Mouse (Mus musculus) midbrain, embryonic 11.5 days (tissue): ENCODE measurements around the gene Gpr89. TPM values are rescaled to one million over a fixed set of nuclear protein-coding genes. Genes with fewer than 3 reads are reported as not detected.

ENCODE experiments used
- ATAC-seq: fragments of 200-750 bp; cut with Nextera tagmentation; 2 replicates; pipeline ENCODE4 v1.8.0; 2017; ENCODE audit warnings: moderate TSS enrichment, moderate library complexity; ENCODE audit not compliant: low FRiP score
- DNase-seq: peaks from one replicate; pipeline ENCODE4 v3.0.0; 2015; ENCODE audit warnings: low spot score; ENCODE audit errors: missing footprints
- H3K27ac ChIP-seq: fragments of 300-500 bp; sonication (generic); 2 replicates; pipeline ENCODE4 v1.5.1; 2014; ENCODE audit warnings: low read depth, low read length
- H3K27me3 ChIP-seq: fragments of 300-500 bp; sonication (generic); 2 replicates; pipeline ENCODE4 v1.6.1; 2014; ENCODE audit warnings: mild to moderate bottlenecking, low read length, moderate library complexity, mixed read lengths; ENCODE audit not compliant: control insufficient read depth, insufficient read depth
- H3K36me3 ChIP-seq: fragments of 300-500 bp; sonication (generic); 2 replicates; pipeline ENCODE4 v1.6.1; 2014; ENCODE audit warnings: mild to moderate bottlenecking, low read length, moderate library complexity, mixed read lengths; ENCODE audit not compliant: control insufficient read depth, insufficient read depth
- H3K4me1 ChIP-seq: fragments of 300-500 bp; sonication (generic); 2 replicates; pipeline ENCODE4 v1.6.1; 2014; ENCODE audit warnings: low read length; ENCODE audit not compliant: control insufficient read depth, insufficient read depth
- H3K4me2 ChIP-seq: fragments of 300-500 bp; sonication (generic); 2 replicates; pipeline ENCODE4 v1.6.1; 2014; ENCODE audit warnings: mild to moderate bottlenecking, moderate library complexity
- H3K4me3 ChIP-seq: fragments of 300-500 bp; sonication (generic); 2 replicates; pipeline ENCODE4 v1.5.1; 2014; ENCODE audit warnings: low read depth, low read length
- H3K9ac ChIP-seq: fragments of 300-500 bp; sonication (generic); 2 replicates; pipeline ENCODE4 v1.6.1; 2014; ENCODE audit warnings: low read length
- H3K9me3 ChIP-seq: fragments of 300-500 bp; sonication (generic); 2 replicates; pipeline ENCODE4 v1.6.1; 2016; ENCODE audit warnings: low read length; ENCODE audit not compliant: control insufficient read depth
- WGBS: fragments of 180-500 bp; shearing (Covaris S2); extraction: QIAGEN DNeasy Blood & Tissue Kit; methylation state at CpG from one replicate; pipeline ENCODE4 v1.1.7; 2014; 5-methylcytosine and 5-hydroxymethylcytosine counted together
- polyA plus RNA-seq: library from polyadenylated mRNA; unstranded; fragments of >200 nt; fragmentation: Nextera tagmentation; extraction: Ambion mirVana; gene quantifications from 2 replicates; pipeline ENCODE4 v1.2.1, GENCODE M21; 2014

The Gpr89 gene
- polyA plus RNA-seq, 1 experiment from 2014 or later, result 40.3 TPM

DNA sequence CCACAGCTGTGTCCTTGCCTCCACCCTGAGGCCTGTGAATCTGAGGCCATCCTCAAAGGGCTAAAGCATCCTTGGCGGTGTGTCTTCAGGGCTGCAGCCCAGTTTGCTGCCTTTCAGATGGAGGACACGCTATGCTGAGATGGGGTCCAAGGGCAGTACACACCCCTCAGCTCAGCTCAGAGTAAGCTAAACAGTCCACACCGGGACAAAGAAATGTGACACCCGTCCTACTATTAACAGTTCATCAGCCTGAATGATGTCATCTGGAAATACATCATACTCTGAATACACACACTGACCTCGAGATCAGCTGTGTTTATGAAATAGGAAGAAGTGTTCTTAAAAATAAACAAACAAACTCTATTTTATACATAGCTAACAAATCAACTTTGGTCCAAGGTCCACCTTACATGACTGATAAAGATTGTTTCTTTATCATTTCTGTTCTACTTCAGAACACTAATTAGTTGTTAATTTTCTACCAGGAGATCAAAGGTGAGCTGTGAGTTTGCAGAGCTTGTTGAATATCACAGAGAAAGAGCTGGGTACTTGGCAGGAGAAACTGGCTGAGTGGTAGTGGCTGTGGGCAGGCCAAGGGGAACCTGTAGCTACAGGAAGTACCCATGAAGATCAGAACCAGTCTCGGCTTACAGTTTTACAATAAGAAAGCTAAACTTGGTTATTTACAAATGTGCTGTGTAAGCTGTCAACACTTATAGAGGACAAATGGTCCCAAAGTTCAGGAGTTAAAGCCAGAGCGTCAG, 30.2 kb downstream of the Gpr89 start:
- Histone ChIP-seq H3K9me3 (no peaks in the 10 kb centered on the region), H3K4me1 (no peaks in the 10 kb centered on the region), H3K4me2 (no peak overlapping the region), H3K27me3 (no peaks in the 10 kb centered on the region), H3K36me3 (peaks cover 5% of the 10 kb centered on the region; the same call in 1 of the 2 replicates), H3K4me3 (no peak overlapping the region), H3K9ac (no peak overlapping the region), H3K27ac (no peak overlapping the region)
- 90% methylated on average over 7 of the region's 7 CpGs for WGBS
- no peak for ATAC-seq
- DNase-seq, result no peak

DNA sequence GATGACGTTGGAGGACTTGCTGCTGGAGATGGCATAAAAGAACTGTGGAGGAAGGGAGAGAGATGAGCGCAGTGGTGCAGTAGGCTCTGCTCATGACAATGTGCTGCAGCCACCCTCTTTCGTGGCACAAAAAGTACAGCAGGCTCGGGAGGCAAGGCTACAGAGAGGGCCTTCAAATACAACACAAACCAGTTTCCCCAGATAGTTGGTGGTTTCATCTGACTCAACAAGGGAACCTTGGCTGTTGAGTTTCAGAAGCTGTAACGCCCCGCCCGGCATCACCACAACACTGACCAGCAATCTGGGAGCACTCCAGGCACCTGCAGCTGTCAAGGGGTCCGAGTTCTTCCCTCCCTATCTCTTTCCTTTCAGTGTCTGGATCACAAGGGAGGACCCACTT, 32.6 kb downstream of the Gpr89 start:
- H3K4me2 ChIP-seq, result no peak overlapping the region
- no peaks in the 10 kb centered on the region for H3K27me3 ChIP-seq
- H3K9me3 ChIP-seq, result no peaks in the 10 kb centered on the region
- H3K4me1 ChIP-seq, result no peaks in the 10 kb centered on the region
- H3K27ac ChIP-seq, result no peak overlapping the region
- WGBS, result 87% methylated on average over 8 of the region's 8 CpGs
- peaks cover 7% of the 10 kb centered on the region; the same call in 1 of the 2 replicates for H3K36me3 ChIP-seq
- ATAC-seq, result no peak
- no peak overlapping the region for H3K9ac ChIP-seq
- no peak overlapping the region for H3K4me3 ChIP-seq
- no peak for DNase-seq

DNA sequence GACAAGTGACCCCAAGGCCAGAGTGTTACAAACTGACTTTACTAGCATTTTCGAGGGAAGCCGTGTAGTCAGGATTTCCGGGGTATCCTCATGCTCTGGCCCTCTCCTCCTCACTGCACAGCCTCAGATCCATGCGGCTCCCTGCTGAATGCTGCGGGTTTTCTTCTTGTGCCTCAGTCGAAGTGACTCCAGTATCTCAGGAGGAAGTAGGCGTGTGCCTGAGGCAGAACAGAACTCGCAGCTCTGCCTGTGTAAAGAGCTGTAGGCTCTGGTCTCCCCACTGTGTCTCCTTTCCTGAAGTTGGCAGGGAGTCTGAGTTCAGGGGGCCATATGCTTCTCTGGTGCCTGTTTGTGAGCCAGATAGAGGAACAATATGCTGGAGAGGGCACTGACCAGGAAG, 34.1 kb downstream of the Gpr89 start:
- WGBS, result 89% methylated on average over 8 of the region's 8 CpGs
- peaks cover 7% of the 10 kb centered on the region; the same call in 1 of the 2 replicates for H3K36me3 ChIP-seq
- H3K9me3 ChIP-seq, result no peaks in the 10 kb centered on the region
- no peaks in the 10 kb centered on the region for H3K27me3 ChIP-seq
- no peak for DNase-seq
- no peak for ATAC-seq
- H3K9ac ChIP-seq, result no peak overlapping the region
- H3K4me2 ChIP-seq, result no peak overlapping the region
- H3K27ac ChIP-seq, result no peak overlapping the region
- no peaks in the 10 kb centered on the region for H3K4me1 ChIP-seq
- H3K4me3 ChIP-seq, result no peak overlapping the region

DNA sequence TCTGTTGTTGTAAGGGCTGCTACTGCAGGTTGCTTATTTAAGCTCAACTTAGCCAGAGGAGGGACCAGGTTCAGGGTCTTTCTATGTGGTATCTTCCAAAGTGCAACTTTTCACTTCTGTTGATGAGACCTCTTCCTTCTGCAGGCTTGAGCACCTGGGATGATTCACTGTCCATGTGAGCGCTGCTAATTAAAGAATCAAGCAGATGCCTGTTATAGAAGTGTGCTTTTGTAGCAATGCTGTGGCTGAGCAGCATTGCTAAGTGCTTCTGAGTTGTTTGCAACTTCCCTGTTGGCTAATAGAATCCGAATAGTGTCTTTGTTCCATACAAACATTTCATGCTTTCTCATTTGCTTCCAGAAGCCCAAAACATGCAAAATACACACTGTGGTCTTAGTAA, 34.9 kb downstream of the Gpr89 start:
- 91% methylated on average over 2 of the region's 2 CpGs for WGBS

DNA sequence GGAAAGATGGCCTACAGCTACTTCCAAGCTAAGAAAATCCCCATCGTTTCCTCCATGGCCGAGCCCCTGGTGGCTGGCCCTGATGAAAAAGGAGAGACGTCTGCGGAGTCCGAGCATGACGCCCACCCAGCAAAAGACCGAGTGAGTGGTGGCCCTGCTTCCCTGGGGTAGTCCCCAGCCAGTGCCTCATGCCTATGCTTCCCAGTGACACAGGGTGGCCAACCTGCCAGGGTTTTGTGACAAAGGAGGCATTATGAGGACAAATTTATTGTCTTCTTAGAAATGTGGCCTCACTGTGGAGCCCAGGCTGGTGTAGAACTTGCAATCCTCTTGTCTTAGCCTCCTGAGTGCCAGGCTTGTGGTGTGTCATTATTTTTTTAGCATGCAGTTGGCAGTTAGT, 36.1 kb downstream of the Gpr89 start:
- no peak overlapping the region for H3K9ac ChIP-seq
- H3K36me3 ChIP-seq, result peaks cover 7% of the 10 kb centered on the region; the same call in 1 of the 2 replicates
- H3K4me1 ChIP-seq, result no peaks in the 10 kb centered on the region
- H3K27ac ChIP-seq, result no peak overlapping the region
- DNase-seq, result no peak
- no peak overlapping the region for H3K4me2 ChIP-seq
- no peak overlapping the region for H3K4me3 ChIP-seq
- ATAC-seq, result no peak
- no peaks in the 10 kb centered on the region for H3K27me3 ChIP-seq
- no peaks in the 10 kb centered on the region for H3K9me3 ChIP-seq
- 92% methylated on average over 7 of the region's 7 CpGs for WGBS

More for the DNA sequence above, 34.9 kb downstream of the Gpr89 start:
- Histone ChIP-seq H3K9ac (no peak overlapping the region), H3K27me3 (no peaks in the 10 kb centered on the region), H3K9me3 (no peaks in the 10 kb centered on the region), H3K4me3 (no peak overlapping the region), H3K27ac (no peak overlapping the region), H3K4me1 (no peaks in the 10 kb centered on the region), H3K36me3 (peaks cover 7% of the 10 kb centered on the region; the same call in 1 of the 2 replicates), H3K4me2 (no peak overlapping the region)
- DNase-seq (no peak), ATAC-seq (no peak)

DNA sequence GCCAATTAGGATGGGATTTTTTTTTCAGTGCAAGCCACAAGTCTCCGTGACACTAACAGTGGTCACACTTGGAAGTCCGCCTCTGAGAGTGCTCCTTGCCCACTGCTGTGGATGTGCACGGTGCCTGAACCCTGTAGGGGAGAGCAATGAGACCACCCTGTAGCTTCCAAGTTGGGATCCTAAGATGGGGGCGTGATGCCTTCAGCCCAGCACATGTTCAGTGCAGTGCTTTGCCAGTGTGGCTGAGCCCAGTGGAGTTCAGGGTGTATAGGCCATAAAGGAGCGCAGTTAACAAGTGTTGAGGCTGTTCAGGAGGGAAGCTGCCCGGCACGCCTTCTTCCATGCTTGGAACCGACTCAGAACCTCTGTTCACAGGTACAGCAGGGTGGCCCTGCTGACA, 36.6 kb downstream of the Gpr89 start:
- no peaks in the 10 kb centered on the region for H3K27me3 ChIP-seq
- no peak overlapping the region for H3K4me2 ChIP-seq
- ATAC-seq, result no peak
- H3K27ac ChIP-seq, result no peak overlapping the region
- no peak for DNase-seq
- H3K9ac ChIP-seq, result no peak overlapping the region
- H3K4me1 ChIP-seq, result no peaks in the 10 kb centered on the region
- no peaks in the 10 kb centered on the region for H3K9me3 ChIP-seq
- WGBS, result 94% methylated on average over 8 of the region's 8 CpGs
- H3K36me3 ChIP-seq, result peaks cover 7% of the 10 kb centered on the region; the same call in 1 of the 2 replicates
- no peak overlapping the region for H3K4me3 ChIP-seq

DNA sequence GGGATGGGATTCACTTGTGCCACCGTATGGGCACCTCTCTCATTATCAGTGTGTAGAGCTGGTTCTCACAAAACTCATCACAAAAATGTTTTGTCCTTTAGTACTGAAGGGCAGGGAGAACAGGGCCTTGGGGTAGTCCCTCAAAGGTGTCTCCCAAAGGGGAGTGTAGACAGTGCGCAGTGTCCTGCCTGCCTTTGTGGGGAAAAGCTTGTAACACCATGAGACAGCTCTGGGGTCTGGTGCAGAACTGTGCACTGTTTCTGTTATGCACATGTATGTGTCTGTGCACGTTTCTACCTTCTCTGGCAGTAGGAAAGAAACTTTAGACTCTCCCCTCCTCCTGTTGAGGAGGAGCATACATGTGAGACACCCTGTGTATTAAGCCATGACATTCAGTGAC, 37.3 kb downstream of the Gpr89 start:
- WGBS, result 94% methylated on average over 3 of the region's 3 CpGs
- H3K27ac ChIP-seq, result no peak overlapping the region
- H3K9ac ChIP-seq, result no peak overlapping the region
- no peaks in the 10 kb centered on the region for H3K9me3 ChIP-seq
- ATAC-seq (no peak), DNase-seq (no peak)
- no peaks in the 10 kb centered on the region for H3K4me1 ChIP-seq
- H3K4me3 ChIP-seq, result no peak overlapping the region
- H3K4me2 ChIP-seq, result no peak overlapping the region
- peaks cover 5% of the 10 kb centered on the region; the same call in 1 of the 2 replicates for H3K36me3 ChIP-seq
- no peaks in the 10 kb centered on the region for H3K27me3 ChIP-seq

DNA sequence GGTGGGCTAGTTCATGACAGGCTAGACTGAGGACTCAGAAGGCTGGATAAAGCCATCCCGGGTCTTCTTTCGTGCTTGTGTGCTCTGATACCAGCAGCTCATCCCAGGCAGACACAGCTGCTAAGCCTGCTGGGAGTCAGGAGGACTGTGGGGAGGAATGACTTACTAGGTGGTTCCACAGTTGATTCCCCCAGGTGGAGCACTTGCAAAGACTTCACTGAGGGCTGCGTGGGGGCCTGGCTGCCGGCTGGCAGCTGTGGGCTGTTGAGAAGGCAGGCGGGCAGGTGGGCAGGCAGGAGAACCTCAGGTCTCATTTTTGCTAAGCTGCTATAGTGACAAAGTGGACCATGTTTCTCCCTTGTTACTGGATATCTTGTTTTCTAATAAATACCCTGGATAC, 44.6 kb downstream of the Gpr89 start:
- H3K4me2 ChIP-seq, result no peak overlapping the region
- H3K36me3 ChIP-seq, result no peaks in the 10 kb centered on the region
- no peaks in the 10 kb centered on the region for H3K27me3 ChIP-seq
- H3K9me3 ChIP-seq, result no peaks in the 10 kb centered on the region
- no peak overlapping the region for H3K4me3 ChIP-seq
- no peak for ATAC-seq
- no peaks in the 10 kb centered on the region for H3K4me1 ChIP-seq
- 89% methylated on average over 5 of the region's 5 CpGs for WGBS
- H3K9ac ChIP-seq, result no peak overlapping the region
- no peak overlapping the region for H3K27ac ChIP-seq
- no peak for DNase-seq

DNA sequence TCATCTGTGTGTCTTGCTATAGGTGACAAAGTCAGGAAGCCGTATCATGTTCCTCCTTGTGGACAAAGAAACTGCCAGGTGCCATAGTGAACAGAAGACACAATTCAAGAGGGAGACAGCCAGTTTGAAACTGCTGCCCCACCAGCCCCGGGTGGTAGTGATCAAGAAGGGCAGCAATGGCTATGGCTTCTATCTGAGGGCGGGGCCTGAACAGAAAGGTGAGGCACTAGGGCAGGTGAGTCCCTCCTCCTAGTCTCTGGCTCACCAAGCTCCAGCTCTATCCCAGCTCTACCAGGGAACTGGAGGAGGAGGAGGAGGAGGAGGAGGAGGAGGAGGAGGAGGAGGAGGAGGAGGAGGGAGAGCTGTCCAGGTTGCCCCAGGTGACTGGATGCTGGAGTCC, 49.3 kb downstream of the Gpr89 start:
- Histone ChIP-seq H3K27me3 (no peaks in the 10 kb centered on the region), H3K9ac (no peak overlapping the region), H3K4me2 (no peak overlapping the region), H3K4me3 (no peak overlapping the region), H3K27ac (no peak overlapping the region), H3K36me3 (no peaks in the 10 kb centered on the region), H3K9me3 (no peaks in the 10 kb centered on the region), H3K4me1 (no peaks in the 10 kb centered on the region)
- DNase-seq (no peak), ATAC-seq (no peak)
- 76% methylated on average over 3 of the region's 3 CpGs for WGBS
